Mouse (Mus musculus) heart, embryonic 14.5 days (tissue): ENCODE data around the gene Grtp1. TPM values are rescaled to one million over a fixed set of nuclear protein-coding genes. Genes with fewer than 3 reads are reported as not detected.

Experiments
- ATAC-seq: fragments of 200-750 bp; cut with Nextera tagmentation; 2 replicates; pipeline ENCODE4 v1.8.0; 2017; ENCODE audit warnings: low read depth, moderate TSS enrichment; ENCODE audit not compliant: insufficient number of reproducible peaks, insufficient read depth, low FRiP score
- H3K27ac ChIP-seq, 2 experiments: fragments of 200-500 bp in 1 of 2; fragments of 300-500 bp in 1 of 2; sonication (generic) in 1 of 2; replicated peaks in 1 of 2; 2 replicates each; pipeline ENCODE4 v1.5.1; 2012 to 2014; ENCODE audit warnings: low read depth in 2 of 2, low read length in 2 of 2, control low read depth in 1 of 2, mild to moderate bottlenecking in 1 of 2, mixed read lengths in 1 of 2; ENCODE audit not compliant: control insufficient read depth in 1 of 2, insufficient read depth in 1 of 2
- H3K27me3 ChIP-seq: fragments of 300-500 bp; sonication (generic); 2 replicates; pipeline ENCODE4 v1.6.1; 2014; ENCODE audit warnings: mild to moderate bottlenecking, low read length, control low read depth; ENCODE audit not compliant: control insufficient read depth, insufficient read depth
- H3K36me3 ChIP-seq: fragments of 300-500 bp; sonication (generic); 2 replicates; pipeline ENCODE4 v1.6.1; 2014; ENCODE audit warnings: mild to moderate bottlenecking, control low read depth, low read length, mixed read lengths; ENCODE audit not compliant: control insufficient read depth, insufficient read depth
- H3K4me1 ChIP-seq, 2 experiments: fragments of 200-500 bp in 1 of 2; fragments of 300-500 bp in 1 of 2; sonication (generic) in 1 of 2; 2 replicates each; pipeline ENCODE4 v1.6.1; 2012 to 2014; ENCODE audit warnings: low read length in 2 of 2, control low read depth in 1 of 2, mixed read lengths in 1 of 2; ENCODE audit not compliant: control insufficient read depth in 2 of 2, insufficient read depth in 2 of 2
- H3K4me2 ChIP-seq: fragments of 300-500 bp; sonication (generic); 2 replicates; pipeline ENCODE4 v1.6.1; 2014; ENCODE audit warnings: mild to moderate bottlenecking, low read length
- H3K4me3 ChIP-seq, 2 experiments: fragments of 200-500 bp in 1 of 2; fragments of 300-500 bp in 1 of 2; sonication (generic) in 1 of 2; 2 replicates each; pipeline ENCODE4 v1.5.1; 2012 to 2014; ENCODE audit warnings: low read length in 2 of 2, mild to moderate bottlenecking in 2 of 2, control low read depth in 1 of 2, low read depth in 1 of 2, moderate library complexity in 1 of 2; ENCODE audit not compliant: control insufficient read depth in 1 of 2, insufficient read depth in 1 of 2
- H3K9ac ChIP-seq: fragments of 300-500 bp; sonication (generic); 2 replicates; pipeline ENCODE4 v1.6.1; 2014; ENCODE audit warnings: mild to moderate bottlenecking, low read length
- H3K9me3 ChIP-seq: fragments of 300-500 bp; sonication (generic); 2 replicates; pipeline ENCODE4 v1.6.1; 2016; ENCODE audit warnings: low read length, control low read depth; ENCODE audit not compliant: control insufficient read depth
- WGBS: fragments of 180-500 bp; shearing (Covaris S2); extraction: QIAGEN DNeasy Blood & Tissue Kit; methylation state at CpG from one replicate; pipeline ENCODE4 v1.1.7; 2014; 5-methylcytosine and 5-hydroxymethylcytosine counted together
- polyA plus RNA-seq: library from polyadenylated mRNA; unstranded; fragments of >200 nt; fragmentation: Nextera tagmentation; extraction: Ambion mirVana; gene quantifications from 2 replicates; pipeline ENCODE4 v1.2.1, GENCODE M21; 2014

Gene Grtp1
- polyA plus RNA-seq, 1 experiment from 2014 or later = 21.3 TPM

DNA sequence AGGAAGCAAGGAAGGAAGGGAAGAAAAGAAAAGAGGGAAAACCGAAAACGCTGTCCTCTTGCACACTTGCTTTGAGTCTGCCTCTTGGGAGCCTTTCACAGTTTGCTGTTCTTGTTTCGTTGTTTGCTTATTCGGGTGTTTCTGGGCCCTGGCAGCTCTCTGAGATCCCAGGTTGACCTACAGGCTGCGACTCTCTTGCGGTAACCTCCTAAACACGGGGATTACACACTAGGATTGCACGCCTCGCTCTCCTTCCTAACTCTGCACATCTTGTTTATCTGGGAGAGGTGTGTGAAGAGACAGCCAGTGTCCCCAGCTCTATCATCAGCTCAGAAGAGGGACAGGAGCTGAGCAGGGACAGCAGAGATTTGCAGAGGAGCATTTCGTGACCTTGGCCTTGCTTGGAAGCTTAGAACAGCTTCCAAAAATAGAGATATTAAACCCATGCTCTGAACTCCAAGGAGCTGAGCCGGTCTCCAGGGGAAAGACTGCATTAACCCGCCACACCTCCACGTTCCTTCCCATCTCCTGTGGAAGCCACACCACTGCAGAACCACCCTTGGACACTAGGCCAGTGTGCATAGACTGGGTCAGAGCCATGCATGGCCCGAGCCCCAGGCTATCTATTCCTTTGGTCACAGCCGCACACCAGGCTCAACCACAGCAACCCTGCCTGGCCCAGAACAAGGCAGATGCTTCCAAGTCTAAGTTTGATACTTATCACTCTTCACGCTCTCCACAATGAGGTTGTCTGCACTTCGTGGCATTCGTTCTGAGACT is 19.3 kb downstream of the Grtp1 start:
- 36% methylated on average over 18 of the region's 18 CpGs for WGBS
- peak overlapping the region; percentile 50 for H3K9ac ChIP-seq
- no peak overlapping the region for H3K4me3 ChIP-seq
- H3K27me3 ChIP-seq = no peaks in the 10 kb centered on the region
- no peaks in the 10 kb centered on the region for H3K9me3 ChIP-seq
- H3K4me1 ChIP-seq = peaks cover 21 to 24% of the 10 kb centered on the region in 2 experiments
- no peak for ATAC-seq
- peaks cover 40% of the 10 kb centered on the region for H3K36me3 ChIP-seq
- peak overlapping the region; percentile 3 for H3K4me2 ChIP-seq
- H3K27ac ChIP-seq = peak overlapping the region; percentile 67 to 82

- Histone ChIP-seq H3K9ac (0 out of 2 replicates have a peak overlapping the region, but pooled peaks have one; percentile 50), H3K27ac (peak overlapping the region; percentile 67 to 82), H3K27me3 (no peaks in the 10 kb centered on the region), H3K9me3 (no peaks in the 10 kb centered on the region), H3K4me2 (no peak overlapping the region), H3K4me3 (no peak overlapping the region), H3K36me3 (peaks cover 45% of the 10 kb centered on the region), H3K4me1 (peaks cover 21 to 24% of the 10 kb centered on the region in 2 experiments)
- WGBS = 75% methylated on average over 9 of the region's 9 CpGs
- no peak for ATAC-seq
These were observed 20.0 kb downstream of the Grtp1 start for GRCm38 (mm10) chr8:13180408-13180807.

DNA sequence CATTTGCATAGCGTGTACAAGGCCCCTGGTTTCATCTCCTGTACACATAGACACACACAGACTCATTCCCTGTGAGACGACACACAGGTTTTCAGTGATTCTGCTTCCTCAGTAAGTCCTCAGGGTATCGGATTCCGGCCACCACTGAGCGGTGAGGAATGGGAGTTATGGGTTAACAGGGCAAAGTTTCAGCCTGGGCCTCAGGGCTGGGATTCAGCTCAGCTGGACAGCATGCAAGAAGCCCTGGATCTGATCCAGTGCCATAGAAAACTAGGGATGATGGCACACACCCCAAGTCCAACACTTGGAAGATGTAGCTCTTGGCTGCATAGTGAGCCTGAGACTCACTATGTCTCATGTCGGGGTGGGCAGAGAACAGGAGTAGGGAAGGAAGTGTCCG is 20.5 kb downstream of the Grtp1 start:
- WGBS = 66% methylated on average over 7 of the region's 7 CpGs
- Histone ChIP-seq H3K9me3 (no peaks in the 10 kb centered on the region), H3K9ac (no peak overlapping the region), H3K27ac (peak overlapping the region; percentile 16 to 23; a peak in 1 of 4 replicates), H3K4me3 (no peak overlapping the region), H3K4me1 (peaks cover 21 to 24% of the 10 kb centered on the region in 2 experiments), H3K4me2 (no peak overlapping the region), H3K36me3 (peaks cover 48% of the 10 kb centered on the region), H3K27me3 (no peaks in the 10 kb centered on the region)
- ATAC-seq = no peak

DNA sequence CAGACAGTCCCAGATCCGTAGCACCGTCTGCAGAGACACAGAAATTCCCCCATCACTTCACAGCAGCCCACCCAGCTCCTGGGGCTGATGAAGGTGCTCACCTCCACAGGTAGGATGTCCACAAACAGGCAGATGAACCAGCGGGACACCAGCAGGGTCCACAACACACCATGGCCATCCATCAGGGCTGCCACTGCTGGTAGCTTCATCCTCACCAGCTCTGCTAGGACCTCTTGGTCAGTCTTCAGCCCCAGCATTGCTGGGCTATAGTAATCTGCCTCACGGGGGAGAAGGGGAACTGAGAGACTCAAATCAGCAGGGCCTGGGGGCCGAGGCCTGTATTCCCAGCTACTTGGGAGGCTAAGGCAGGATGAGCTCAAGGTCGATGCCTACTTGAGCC is 20.9 kb downstream of the Grtp1 start:
- no peak for ATAC-seq
- H3K4me3 ChIP-seq = no peak overlapping the region
- H3K4me2 ChIP-seq = no peak overlapping the region
- peaks cover 48% of the 10 kb centered on the region for H3K36me3 ChIP-seq
- H3K9me3 ChIP-seq = no peaks in the 10 kb centered on the region
- WGBS = 62% methylated on average over 6 of the region's 6 CpGs
- no peaks in the 10 kb centered on the region for H3K27me3 ChIP-seq
- H3K9ac ChIP-seq = no peak overlapping the region
- H3K27ac ChIP-seq = peak overlapping the region in 1 of 2 experiments; percentile 23; a peak in 1 of 4 replicates
- H3K4me1 ChIP-seq = peaks cover 21 to 24% of the 10 kb centered on the region in 2 experiments

DNA sequence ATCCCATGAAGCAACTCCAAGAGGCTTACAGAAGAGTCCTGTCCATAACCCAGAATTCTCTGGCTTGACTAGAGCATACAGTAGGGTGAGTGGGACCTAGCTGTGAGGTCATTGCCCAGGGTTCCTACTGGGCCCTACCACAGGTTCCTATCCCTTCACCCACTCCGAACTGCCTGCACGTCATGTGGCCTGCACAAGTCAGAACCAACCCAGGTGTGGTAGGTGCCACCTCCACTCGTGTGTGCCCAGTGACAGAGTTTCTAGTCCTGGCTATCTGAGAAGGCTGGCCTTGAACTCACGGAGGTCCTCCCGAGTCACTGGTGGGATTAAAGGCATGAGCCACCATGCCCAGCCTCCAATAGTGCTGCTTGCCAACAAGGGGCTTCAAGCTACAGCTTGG is 22.3 kb downstream of the Grtp1 start:
- H3K27me3 ChIP-seq = no peaks in the 10 kb centered on the region
- no peaks in the 10 kb centered on the region for H3K9me3 ChIP-seq
- H3K4me1 ChIP-seq = peaks cover 21 to 24% of the 10 kb centered on the region in 2 experiments
- no peak overlapping the region for H3K27ac ChIP-seq
- ATAC-seq = no peak
- no peak overlapping the region for H3K4me3 ChIP-seq
- no peak overlapping the region for H3K4me2 ChIP-seq
- peaks cover 58% of the 10 kb centered on the region for H3K36me3 ChIP-seq
- 88% methylated on average over 5 of the region's 5 CpGs for WGBS
- no peak overlapping the region for H3K9ac ChIP-seq

GRCm38 (mm10) chr8:13177173-13177852 is 23.1 kb downstream of the Grtp1 start:
- H3K9ac ChIP-seq = no peak overlapping the region
- WGBS = 88% methylated on average over 7 of the region's 7 CpGs
- ATAC-seq = no peak
- no peaks in the 10 kb centered on the region for H3K27me3 ChIP-seq
- no peak overlapping the region for H3K27ac ChIP-seq
- H3K4me2 ChIP-seq = no peak overlapping the region
- no peaks in the 10 kb centered on the region for H3K9me3 ChIP-seq
- H3K4me1 ChIP-seq = peaks cover 21 to 24% of the 10 kb centered on the region in 2 experiments
- H3K36me3 ChIP-seq = peaks cover 67% of the 10 kb centered on the region
- no peak overlapping the region for H3K4me3 ChIP-seq

- Histone ChIP-seq H3K27me3 (no peaks in the 10 kb centered on the region), H3K9ac (no peak overlapping the region), H3K4me3 (no peak overlapping the region), H3K4me2 (no peak overlapping the region), H3K36me3 (peaks cover 83% of the 10 kb centered on the region), H3K4me1 (peaks cover 15 to 18% of the 10 kb centered on the region in 2 experiments), H3K27ac (no peak overlapping the region), H3K9me3 (no peaks in the 10 kb centered on the region)
- 93% methylated on average over 1 of the region's 1 CpGs for WGBS
- ATAC-seq = no peak
These were observed 24.8 kb downstream of the Grtp1 start for GRCm38 (mm10) chr8:13175650-13176049.
